Mouse (Mus musculus): ENCODE measurements around the gene Slc6a5.

Slc6a5 gene

GRCm38 (mm10) chr7:49981511-49982227 is 71.7 kb downstream of the Slc6a5 start:
- DNase-seq (ENCODE audit: low read depth, low spot score) = no peak

DNA sequence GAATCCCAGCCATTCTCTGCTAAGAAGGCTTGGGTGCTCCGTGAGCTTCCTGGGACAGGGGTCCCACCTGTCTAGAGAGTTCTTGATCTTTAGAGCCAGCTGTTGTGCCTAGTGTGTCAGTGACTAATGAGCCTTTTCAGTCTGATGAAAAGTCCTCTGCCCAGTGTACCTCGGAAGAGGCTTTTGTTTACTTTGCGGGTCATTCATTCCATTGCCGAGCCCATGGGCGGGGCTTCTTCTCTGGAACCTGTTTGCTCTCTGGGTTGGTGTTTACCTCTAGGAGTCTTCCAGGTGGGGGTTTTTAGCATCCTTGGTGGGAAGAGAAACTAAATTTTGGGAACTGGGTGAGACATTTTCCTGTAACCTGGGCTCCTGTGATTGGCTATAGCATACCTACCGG is 74.8 kb downstream of the Slc6a5 start:
- DNase-seq (ENCODE audit: low read depth, low spot score) = no peak

- no peak for DNase-seq (ENCODE audit: low read depth, low spot score)
These were observed 76.0 kb downstream of the Slc6a5 start for GRCm38 (mm10) chr7:49985947-49986346.

- no peak for DNase-seq (ENCODE audit: low read depth, low spot score)
These were observed 89.4 kb downstream of the Slc6a5 start for GRCm38 (mm10) chr7:49999321-49999720.

DNA sequence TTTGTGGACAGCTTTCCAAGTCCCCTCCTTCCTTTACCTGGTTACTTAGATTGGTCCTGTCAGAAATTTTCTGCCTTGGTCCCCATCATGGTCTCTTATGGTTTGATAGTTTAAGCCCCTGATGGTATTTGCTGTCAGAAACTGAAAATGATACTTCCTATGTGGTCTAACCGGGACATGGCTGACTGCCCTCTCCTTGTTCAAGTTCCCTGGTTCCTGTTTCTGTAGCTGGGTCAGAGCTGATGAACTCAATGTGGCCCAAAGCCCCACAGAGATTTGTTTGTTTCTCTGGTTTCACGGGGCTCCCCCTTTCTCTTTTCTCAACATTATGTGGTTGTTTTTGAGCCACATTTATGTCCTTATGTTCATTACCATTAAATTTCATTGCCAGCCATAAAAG is 95.3 kb downstream of the Slc6a5 start:
- DNase-seq (ENCODE audit: low read depth, low spot score) = no peak
